Mouse (Mus musculus) splenic B cell, adult 2 months (primary cell): ENCODE measurements around the gene Azin2.

Experiments used
- DNase-seq: peaks from one replicate; pipeline ENCODE4 v3.0.0-alpha.2; 2011; ENCODE audit warnings: low read depth, low spot score
- H3K27me3 ChIP-seq: 2 replicates; pipeline ENCODE4 v1.6.1; 2012; ENCODE audit warnings: mild to moderate bottlenecking, low read length, moderate library complexity, mixed read lengths; ENCODE audit not compliant: control insufficient read depth, poor library complexity, insufficient read depth, severe bottlenecking
- H3K36me3 ChIP-seq: 2 replicates; pipeline ENCODE4 v1.6.1; 2012; ENCODE audit warnings: mild to moderate bottlenecking, low read length, moderate library complexity, mixed read lengths; ENCODE audit not compliant: control insufficient read depth, poor library complexity, insufficient read depth, severe bottlenecking

Azin2 gene

GRCm38 (mm10) chr4:128962926-128963290, 666 bp upstream of the Azin2 start:
- peaks cover 1% of the 10 kb centered on the region; the same call in 1 of the 2 replicates for H3K27me3 ChIP-seq
- no peak for DNase-seq
- no peaks in the 10 kb centered on the region for H3K36me3 ChIP-seq

- Histone ChIP-seq H3K36me3 (no peaks in the 10 kb centered on the region), H3K27me3 (peaks cover 1% of the 10 kb centered on the region; the same call in 1 of the 2 replicates)
- DNase-seq = no peak
Measured at GRCm38 (mm10) chr4:128961301-128962028, 777 bp downstream of the Azin2 start.

GRCm38 (mm10) chr4:128959676-128960075, 2.6 kb downstream of the Azin2 start:
- peaks cover 1% of the 10 kb centered on the region; the same call in 1 of the 2 replicates for H3K27me3 ChIP-seq
- H3K36me3 ChIP-seq = no peaks in the 10 kb centered on the region
- peak; percentile 55 for DNase-seq

- Histone ChIP-seq H3K36me3 (no peaks in the 10 kb centered on the region), H3K27me3 (peaks cover 1% of the 10 kb centered on the region; the same call in 1 of the 2 replicates)
- DNase-seq = no peak
Measured at GRCm38 (mm10) chr4:128958849-128959248, 3.4 kb downstream of the Azin2 start.

GRCm38 (mm10) chr4:128958156-128958555, 4.1 kb downstream of the Azin2 start:
- H3K27me3 ChIP-seq = peaks cover 1% of the 10 kb centered on the region; the same call in 1 of the 2 replicates
- no peak for DNase-seq
- H3K36me3 ChIP-seq = no peaks in the 10 kb centered on the region

GRCm38 (mm10) chr4:128957155-128957911, 4.9 kb downstream of the Azin2 start:
- Histone ChIP-seq H3K27me3 (no peaks in the 10 kb centered on the region), H3K36me3 (no peaks in the 10 kb centered on the region)
- peak; percentile 69 for DNase-seq

GRCm38 (mm10) chr4:128953851-128954250, 8.4 kb downstream of the Azin2 start:
- Histone ChIP-seq H3K27me3 (no peaks in the 10 kb centered on the region), H3K36me3 (no peaks in the 10 kb centered on the region)
- no peak for DNase-seq

GRCm38 (mm10) chr4:128950461-128950860, 11.8 kb downstream of the Azin2 start:
- DNase-seq = no peak
- H3K27me3 ChIP-seq = no peaks in the 10 kb centered on the region
- no peaks in the 10 kb centered on the region for H3K36me3 ChIP-seq

GRCm38 (mm10) chr4:128949470-128950005, 12.7 kb downstream of the Azin2 start:
- Histone ChIP-seq H3K36me3 (no peaks in the 10 kb centered on the region), H3K27me3 (no peaks in the 10 kb centered on the region)
- no peak for DNase-seq

GRCm38 (mm10) chr4:128948137-128948674, 14.0 kb downstream of the Azin2 start:
- peak; percentile 63 for DNase-seq
- no peaks in the 10 kb centered on the region for H3K36me3 ChIP-seq

GRCm38 (mm10) chr4:128947326-128947933, 14.8 kb downstream of the Azin2 start:
- Histone ChIP-seq H3K36me3 (no peaks in the 10 kb centered on the region), H3K27me3 (no peaks in the 10 kb centered on the region)
- DNase-seq = no peak

More at GRCm38 (mm10) chr4:128948137-128948674, 14.0 kb downstream of the Azin2 start:
- no peaks in the 10 kb centered on the region for H3K27me3 ChIP-seq

- DNase-seq = no peak
- Histone ChIP-seq H3K27me3 (no peaks in the 10 kb centered on the region), H3K36me3 (no peaks in the 10 kb centered on the region)
Measured at GRCm38 (mm10) chr4:128946736-128947135, 15.5 kb downstream of the Azin2 start.

- Histone ChIP-seq H3K36me3 (no peaks in the 10 kb centered on the region), H3K27me3 (no peaks in the 10 kb centered on the region)
- DNase-seq = peak; percentile 29
Measured at GRCm38 (mm10) chr4:128942346-128942745, 19.9 kb downstream of the Azin2 start.

- no peaks in the 10 kb centered on the region for H3K27me3 ChIP-seq
- H3K36me3 ChIP-seq = no peaks in the 10 kb centered on the region
- no peak for DNase-seq
Measured at GRCm38 (mm10) chr4:128935595-128935994, 26.6 kb downstream of the Azin2 start.
